Mouse (Mus musculus): ENCODE data around the gene Rnd2. TPM values are rescaled to one million over a fixed set of nuclear protein-coding genes. Genes with fewer than 3 reads are reported as not detected.
"Not testable (repeated sequence)": the region's sequence is repeated elsewhere in the genome, so short reads cannot be mapped to it uniquely, and the experiment has no call there.

Rnd2 gene
- total RNA-seq, 2 experiments from 2014 or later: 11.5 to 11.7 TPM

DNA sequence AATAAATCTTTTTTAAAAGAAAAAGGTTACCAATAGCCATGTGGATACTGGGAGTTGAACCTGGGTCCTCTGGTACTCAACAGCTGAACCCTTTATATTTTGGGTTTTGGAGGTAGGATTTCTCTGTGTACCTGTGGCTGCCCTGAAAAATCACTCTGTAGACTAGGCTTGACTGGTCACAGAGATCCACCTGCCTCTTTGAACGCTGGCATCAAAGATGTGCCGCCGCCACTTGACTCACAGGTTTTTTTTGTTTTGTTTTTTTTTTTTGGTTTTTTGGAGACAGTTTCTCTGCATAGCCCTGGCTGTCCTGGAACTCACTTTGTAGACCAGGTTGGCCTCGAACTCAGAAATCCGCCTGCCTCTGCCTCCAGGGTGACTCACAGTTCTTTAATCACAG lies 17.0 kb upstream of the Rnd2 start:
- DNase-seq: no peak

GRCm38 (mm10) chr11:101448274-101448746 lies 16.5 kb upstream of the Rnd2 start, which contains the start of gene Ifi35:
TSS of gene Ifi35 (plus strand) at chr11:101448407.
- peak; percentile 73 for DNase-seq

DNA sequence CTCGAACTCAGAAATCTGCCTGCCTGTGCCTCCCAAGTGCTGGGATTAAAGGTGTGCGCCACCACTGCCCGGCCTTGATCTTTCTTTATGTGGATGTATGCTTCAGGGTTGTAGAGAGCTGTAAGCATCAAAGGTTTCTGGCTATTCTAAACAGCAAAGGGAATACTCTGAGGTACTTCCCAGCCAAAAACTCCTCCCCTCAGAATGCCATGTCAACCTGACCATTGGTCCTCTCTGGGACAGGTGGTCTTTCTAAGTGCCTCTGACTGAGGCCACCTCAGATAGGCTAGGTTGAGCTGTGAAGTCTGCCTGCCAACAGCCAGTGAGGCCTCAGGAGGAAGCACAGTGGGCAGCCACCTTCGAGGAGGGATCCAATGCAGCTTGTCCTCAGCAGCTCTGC lies 15.9 kb upstream of the Rnd2 start:
- DNase-seq: no peak

GRCm38 (mm10) chr11:101449596-101449995 lies 15.2 kb upstream of the Rnd2 start:
- not testable (repeated sequence) for DNase-seq

GRCm38 (mm10) chr11:101450394-101450793 lies 14.4 kb upstream of the Rnd2 start:
- no peak for DNase-seq

GRCm38 (mm10) chr11:101451536-101451935 lies 13.3 kb upstream of the Rnd2 start:
- DNase-seq: no peak

DNA sequence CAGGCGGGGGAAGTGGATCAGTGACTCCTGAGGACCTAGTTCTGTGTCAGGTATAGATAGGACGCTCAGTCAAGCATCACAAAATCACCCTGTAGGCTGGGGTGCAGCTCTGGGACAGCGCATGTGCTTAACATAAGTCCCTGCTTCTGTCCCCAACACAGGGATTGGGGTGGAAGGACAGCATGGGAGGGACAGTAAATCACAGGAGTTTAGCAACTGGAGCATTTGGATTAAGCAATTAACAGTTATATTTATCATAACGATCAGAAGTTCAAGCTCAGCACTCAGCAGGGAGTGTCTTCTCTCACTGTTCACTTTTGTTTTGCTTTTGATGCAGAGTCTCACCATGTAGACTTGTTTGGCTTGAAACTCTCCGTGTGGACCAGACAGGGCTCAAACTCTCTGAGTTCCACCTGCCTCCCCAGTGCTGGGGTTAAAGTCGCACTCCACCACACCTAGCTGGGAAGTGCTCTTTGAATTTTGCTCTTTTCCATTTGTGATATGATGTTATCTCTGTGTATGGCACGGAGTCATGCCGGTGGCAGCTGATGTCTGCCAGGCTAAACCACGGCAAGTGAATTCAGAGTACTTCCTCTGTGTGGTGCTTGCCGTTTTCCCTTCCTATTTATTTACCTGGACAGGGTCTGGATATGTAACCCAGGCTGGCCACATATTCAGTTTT lies 12.6 kb upstream of the Rnd2 start:
- DNase-seq: no peak

DNA sequence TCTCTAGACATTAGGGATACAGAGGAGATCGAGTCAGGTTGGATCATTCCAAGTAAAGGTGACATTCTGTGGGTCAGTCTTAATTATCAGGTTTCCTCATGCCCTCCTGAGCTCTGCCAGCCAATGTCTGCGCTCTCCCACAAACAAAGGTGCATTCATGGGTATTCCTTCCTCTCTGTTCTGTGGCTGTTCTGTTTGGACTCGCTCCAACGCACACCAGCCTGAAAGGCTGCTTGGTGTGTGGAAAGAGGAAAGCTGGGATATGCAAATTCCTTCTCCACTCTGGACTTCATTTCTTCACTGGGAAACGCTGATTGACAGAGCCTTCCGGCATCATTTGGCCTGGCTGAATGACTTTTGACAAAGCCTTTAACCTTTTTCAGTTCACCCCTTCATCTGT lies 10.1 kb upstream of the Rnd2 start:
- DNase-seq: no peak

GRCm38 (mm10) chr11:101455627-101456026 lies 9.2 kb upstream of the Rnd2 start:
- DNase-seq: no peak

- DNase-seq: no peak
Measured at GRCm38 (mm10) chr11:101457631-101458030, 7.2 kb upstream of the Rnd2 start.

GRCm38 (mm10) chr11:101458217-101458616 lies 6.6 kb upstream of the Rnd2 start:
- no peak for DNase-seq

- no peak for DNase-seq
Measured at GRCm38 (mm10) chr11:101459716-101460115, 5.1 kb upstream of the Rnd2 start.

- DNase-seq: no peak
Measured at GRCm38 (mm10) chr11:101460321-101460720, 4.5 kb upstream of the Rnd2 start.

DNA sequence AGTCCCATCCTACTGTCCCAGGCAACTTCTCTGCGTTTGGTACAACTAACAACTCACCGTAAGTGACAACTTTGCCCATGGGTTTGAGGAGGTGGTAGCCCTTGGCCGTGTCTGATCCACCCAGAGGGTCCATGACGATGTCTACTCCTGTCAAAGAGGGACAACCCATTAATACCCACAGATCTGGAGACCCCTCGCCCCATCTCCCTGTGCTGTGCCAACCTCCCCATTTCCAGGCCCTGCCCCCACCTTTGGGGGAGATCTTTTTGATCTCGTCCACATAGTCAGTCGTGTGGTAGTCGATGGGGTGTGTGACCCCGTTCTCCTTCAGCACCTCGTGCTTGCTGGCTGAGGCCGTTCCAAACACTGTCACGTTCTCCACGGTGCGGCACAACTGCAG lies 2.7 kb upstream of the Rnd2 start:
- no peak for DNase-seq

- no peak for DNase-seq
Measured at GRCm38 (mm10) chr11:101462583-101463440, 2.0 kb upstream of the Rnd2 start.

- DNase-seq: peak; percentile 77
Measured at GRCm38 (mm10) chr11:101465101-101465868, 486 bp downstream of the Rnd2 start.

DNA sequence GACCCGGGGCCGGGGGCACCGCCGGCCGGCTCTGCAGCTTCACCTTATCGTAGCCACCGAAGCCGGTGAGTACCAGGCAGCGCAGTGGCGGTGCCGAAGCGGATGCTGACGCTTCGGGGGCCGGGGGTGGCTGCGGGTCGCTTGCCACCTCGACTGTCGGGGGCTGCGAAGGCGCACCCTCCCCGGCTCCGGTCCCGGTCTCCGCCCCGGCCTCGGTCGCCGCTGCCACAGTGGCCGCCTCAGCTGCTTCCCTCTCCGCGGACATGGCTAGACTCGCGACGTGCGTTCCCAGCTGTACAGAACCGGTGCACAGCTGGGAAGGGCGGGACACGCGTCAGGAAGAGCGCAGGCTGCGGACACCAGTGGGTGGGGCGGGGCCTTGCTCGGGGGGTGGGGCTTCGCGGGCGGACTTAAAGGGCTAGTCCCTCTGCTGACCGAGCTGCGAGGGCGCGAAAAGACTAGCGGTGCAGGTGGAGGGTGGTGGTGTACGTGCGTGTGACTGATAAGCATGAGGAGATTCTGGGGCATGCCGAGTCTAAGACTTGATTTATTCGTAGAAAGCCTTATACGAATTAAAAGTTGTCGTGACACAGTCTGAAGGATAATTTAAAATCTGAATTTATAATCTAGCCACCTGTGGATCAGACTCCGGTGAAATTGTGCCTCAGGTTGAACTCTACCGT lies 1.2 kb downstream of the Rnd2 start, which contains the start of gene Vat1:
TSS of gene Vat1 (minus strand) at position 362 of the 683 bp plus-strand sequence.
- DNase-seq: peak; percentile 76

- DNase-seq: not testable (repeated sequence)
Measured at GRCm38 (mm10) chr11:101466552-101466950, 1.8 kb downstream of the Rnd2 start.

DNA sequence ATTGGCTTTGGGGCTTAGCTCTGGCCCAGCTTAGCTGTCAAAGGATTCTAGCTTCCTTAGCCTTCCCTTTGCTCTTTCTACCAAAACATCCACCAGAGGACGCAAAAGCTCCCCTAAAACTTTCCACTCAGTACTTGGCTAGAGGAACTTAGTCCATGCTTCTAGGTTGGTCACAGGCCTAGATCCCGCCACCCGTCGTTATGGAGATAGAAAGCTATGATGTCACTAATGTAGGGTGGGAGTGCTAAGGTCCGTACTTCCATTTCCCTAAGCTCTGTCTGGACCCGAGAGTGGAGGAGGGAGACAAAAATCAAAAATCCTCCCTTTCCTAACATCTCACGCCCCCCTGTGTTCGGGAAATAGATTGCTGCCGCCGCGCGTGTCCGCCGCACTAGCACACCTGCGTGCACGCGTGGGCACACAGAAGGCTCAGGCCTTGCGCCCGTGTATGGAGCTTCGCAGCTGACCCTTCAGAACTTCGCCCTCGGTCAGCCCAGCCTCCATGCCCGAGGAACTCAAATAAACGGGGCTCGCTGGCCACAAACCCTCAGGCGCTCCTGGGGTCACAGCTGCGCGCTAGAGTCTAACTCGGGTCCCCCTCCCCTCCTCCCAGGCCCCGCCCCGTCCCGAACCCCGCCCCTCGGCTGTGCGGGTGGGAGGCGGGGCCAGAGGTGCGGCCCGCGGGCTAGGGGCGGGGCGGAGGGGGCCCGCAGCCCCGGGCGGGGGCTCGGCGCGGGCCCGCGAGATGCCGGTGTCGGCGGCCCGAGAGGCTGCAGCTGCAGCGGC lies 2.9 kb downstream of the Rnd2 start:
- DNase-seq: peak; percentile 72

DNA sequence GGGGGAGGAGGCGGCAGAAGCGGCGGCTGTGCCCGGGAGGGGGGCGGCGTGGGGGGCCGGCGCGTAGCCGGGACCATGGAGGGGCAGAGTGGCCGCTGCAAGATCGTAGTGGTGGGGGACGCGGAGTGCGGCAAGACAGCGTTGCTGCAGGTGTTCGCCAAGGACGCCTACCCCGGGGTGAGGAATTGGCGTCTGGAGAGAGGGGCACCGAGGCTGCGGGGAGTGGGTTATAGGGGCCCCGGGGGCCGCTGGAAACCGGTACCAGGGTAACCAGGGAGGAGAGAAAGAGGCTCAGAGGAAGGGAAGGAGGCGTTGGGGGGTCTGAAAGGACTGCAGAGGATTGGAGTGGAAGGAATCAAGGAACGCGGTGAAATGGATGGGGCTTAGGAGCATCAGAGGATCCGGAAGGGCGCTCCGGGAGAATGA lies 3.5 kb downstream of the Rnd2 start:
- no peak for DNase-seq

DNA sequence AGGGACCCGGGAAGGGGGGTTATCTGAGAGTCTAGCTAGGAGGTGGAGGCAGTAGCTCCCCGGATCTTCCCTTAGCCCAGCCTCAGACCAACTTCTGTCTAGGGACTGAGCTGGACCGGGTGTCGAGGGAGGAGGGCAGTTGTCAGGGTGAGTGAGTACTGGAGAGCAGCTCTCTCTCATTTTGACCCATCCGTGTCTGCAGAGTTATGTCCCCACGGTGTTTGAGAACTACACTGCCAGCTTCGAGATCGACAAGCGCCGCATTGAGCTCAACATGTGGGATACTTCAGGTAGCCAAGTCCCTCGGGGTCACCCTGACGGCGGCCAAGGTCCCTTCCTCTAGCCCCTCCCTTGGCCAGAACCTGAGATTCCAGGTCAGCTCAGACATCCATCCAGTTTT lies 3.9 kb downstream of the Rnd2 start:
- DNase-seq: no peak
